Mouse (Mus musculus) inflammation-experienced regulatory T-cells, adult 6 months (primary cell): ENCODE data around the gene Sgk1. TPM values are rescaled to one million over a fixed set of nuclear protein-coding genes. Genes with fewer than 3 reads are reported as not detected.
A peak's percentile ranks its signal among the peaks of the same experiment; 100 is the strongest.
"Not testable (repeated sequence)": the region's sequence is repeated elsewhere in the genome, so short reads cannot be mapped to it uniquely, and the experiment has no call there.

Source experiments
- ATAC-seq: one replicate; pipeline ENCODE4 v1.8.0; 2017
- polyA plus RNA-seq, 3 experiments: library from polyadenylated mRNA; unstranded; fragments of 100-300 nt; shearing (Covaris generic); gene quantifications; one replicate each; pipeline ENCODE4 v1.2.1; 2017

Gene Sgk1
- polyA plus RNA-seq, 3 experiments from 2014 or later: 19.5 to 98.6 (median 25.8) TPM

GRCm38 (mm10) chr10:22001621-22002020 lies 119.6 kb downstream of the Sgk1 start:
- no peak for ATAC-seq

GRCm38 (mm10) chr10:22004763-22005162 lies 122.8 kb downstream of the Sgk1 start:
- no peak for ATAC-seq

DNA sequence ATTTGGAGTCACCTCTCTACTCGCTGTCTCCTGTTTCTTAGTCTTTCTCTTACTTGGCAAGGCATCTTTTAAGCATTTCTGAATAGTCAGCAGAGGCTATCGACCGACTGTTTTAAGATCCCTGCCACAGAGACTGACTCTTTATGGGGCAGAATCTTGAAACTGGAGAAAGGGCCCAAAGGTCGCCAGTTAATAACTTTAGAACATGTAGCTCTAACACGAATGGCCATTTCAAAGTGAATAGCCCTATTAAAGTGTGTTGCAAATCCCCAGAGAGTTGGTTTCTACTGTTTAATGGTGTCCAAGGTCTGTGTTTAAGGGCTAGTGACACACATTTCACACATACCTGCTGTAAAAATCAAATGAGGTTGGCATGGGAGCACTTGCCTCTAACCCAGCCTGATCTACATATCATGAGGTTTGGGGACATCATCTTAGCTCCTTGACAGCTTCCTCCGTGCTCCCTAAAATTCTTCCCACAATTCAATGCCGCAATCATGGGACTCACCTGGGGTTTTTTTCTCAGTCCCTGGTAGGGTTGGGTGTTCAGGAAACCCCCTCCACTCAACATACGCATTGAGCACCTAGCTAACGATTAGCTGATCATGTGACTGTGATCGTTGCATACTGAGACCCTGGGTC lies 125.3 kb downstream of the Sgk1 start:
- no peak for ATAC-seq

- ATAC-seq: peak; percentile 60
Observed at GRCm38 (mm10) chr10:22007802-22008172, 125.8 kb downstream of the Sgk1 start.

DNA sequence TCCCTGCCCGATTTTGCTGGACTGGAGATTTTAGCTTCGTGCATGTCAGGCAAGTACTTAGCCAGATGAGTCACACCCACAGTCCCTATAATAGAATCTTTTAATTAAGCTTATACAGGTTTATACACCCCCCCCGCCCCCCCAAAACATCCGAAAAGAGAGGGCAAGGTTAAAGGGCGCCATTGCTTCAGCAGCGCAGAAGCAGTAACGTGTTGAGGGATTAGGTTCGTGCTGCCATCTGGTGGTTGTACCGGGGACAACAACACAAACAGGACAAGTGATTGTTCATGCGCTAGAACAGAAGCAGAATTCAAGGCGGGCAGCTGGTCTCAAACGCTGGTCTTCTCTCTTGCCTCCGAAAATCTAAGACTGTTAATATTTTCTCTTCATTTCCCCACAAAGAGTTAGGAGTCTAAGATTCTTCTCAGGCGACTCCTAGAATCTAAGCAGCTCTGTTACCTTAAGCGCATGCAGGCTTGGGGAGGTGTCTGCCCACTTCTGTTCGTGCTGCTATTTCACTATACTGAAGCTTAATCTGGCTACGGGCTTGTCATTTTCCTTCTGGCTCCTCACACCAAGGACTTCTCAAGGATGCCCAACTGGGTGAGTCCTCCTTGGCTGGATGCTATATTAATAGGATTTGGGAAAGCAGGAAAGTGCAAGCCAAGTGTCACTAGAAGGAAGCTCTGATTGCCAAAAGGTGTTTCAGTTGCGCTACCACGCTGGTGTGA lies 128.3 kb downstream of the Sgk1 start:
- peak; percentile 74 for ATAC-seq

GRCm38 (mm10) chr10:22017469-22018159 lies 135.6 kb downstream of the Sgk1 start:
- ATAC-seq: no peak

DNA sequence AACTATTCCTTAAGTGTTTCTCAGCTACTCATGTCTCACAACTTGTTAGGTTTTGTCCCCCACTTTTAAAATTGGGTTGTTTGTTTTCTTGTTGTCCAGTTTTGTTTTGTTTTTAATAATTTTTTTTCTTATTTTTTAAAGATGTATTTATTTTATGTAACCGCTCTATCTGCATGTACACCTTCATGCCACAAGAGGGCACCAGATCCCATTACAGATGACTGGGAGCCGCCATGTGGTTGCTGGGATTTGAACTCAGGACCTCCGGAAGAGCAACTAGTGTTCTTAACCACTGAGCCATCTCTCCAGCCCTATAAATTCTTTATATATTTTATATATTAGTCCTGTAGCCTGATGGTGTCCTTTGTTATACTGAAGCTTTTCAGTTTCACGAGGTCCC lies 136.6 kb downstream of the Sgk1 start:
- ATAC-seq: no peak

DNA sequence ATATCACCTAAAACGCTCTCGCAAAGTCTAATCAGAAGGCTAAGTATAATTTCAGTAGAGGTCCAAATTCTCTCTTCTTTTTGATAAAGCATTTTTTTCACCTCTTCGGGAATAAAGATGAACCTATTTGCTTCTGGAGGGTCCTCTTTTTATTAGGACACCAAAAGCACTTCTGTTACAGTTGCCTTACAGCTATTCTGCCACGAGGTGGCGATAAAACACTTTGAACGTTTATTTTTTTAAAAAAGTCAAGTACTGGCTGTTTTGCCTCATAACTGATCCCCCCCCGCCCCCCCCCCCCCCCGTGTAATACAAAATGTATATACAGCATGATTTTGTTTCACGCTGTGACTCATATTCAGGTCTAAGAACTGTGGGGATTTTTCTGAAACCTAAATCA lies 152.3 kb downstream of the Sgk1 start:
- ATAC-seq: no peak

- not testable (repeated sequence) for ATAC-seq
Observed at GRCm38 (mm10) chr10:22036256-22036655, 154.3 kb downstream of the Sgk1 start.

Other genes starting within 250 kb of the Sgk1 start
- not detected for gene 4930444G20Rik, start 185.9 kb downstream of the Sgk1 start, polyA plus RNA-seq